Mouse (Mus musculus) retina, adult 2 months (tissue): ENCODE results near the gene Tbc1d14.

Source experiments
- DNase-seq: peaks from one replicate; pipeline ENCODE4 v3.0.0-alpha.2; 2012; ENCODE audit warnings: low read depth, low spot score

Gene Tbc1d14

GRCm38 (mm10) chr5:36462810-36463209 lies 130.3 kb downstream of the Tbc1d14 start:
- DNase-seq, result peak; percentile 40

- no peak for DNase-seq
Observed at GRCm38 (mm10) chr5:36461231-36461630, 131.8 kb downstream of the Tbc1d14 start.

- no peak for DNase-seq
Observed at GRCm38 (mm10) chr5:36460712-36461111, 132.4 kb downstream of the Tbc1d14 start.

- DNase-seq, result no peak
Observed at GRCm38 (mm10) chr5:36458926-36459325, 134.2 kb downstream of the Tbc1d14 start.

GRCm38 (mm10) chr5:36457706-36458105 lies 135.4 kb downstream of the Tbc1d14 start:
- DNase-seq, result no peak

GRCm38 (mm10) chr5:36452821-36453220 lies 140.3 kb downstream of the Tbc1d14 start:
- no peak for DNase-seq

GRCm38 (mm10) chr5:36451872-36452389 lies 141.1 kb downstream of the Tbc1d14 start:
- no peak for DNase-seq

- no peak for DNase-seq
Observed at GRCm38 (mm10) chr5:36451119-36451518, 142.0 kb downstream of the Tbc1d14 start.

- DNase-seq, result no peak
Observed at GRCm38 (mm10) chr5:36449710-36450358, 143.2 kb downstream of the Tbc1d14 start.

GRCm38 (mm10) chr5:36447872-36448271 lies 145.2 kb downstream of the Tbc1d14 start:
- no peak for DNase-seq

- DNase-seq, result no peak
Observed at GRCm38 (mm10) chr5:36446166-36446890, 146.7 kb downstream of the Tbc1d14 start.

GRCm38 (mm10) chr5:36445028-36445427 lies 148.0 kb downstream of the Tbc1d14 start:
- no peak for DNase-seq

GRCm38 (mm10) chr5:36444611-36445010 lies 148.5 kb downstream of the Tbc1d14 start:
- DNase-seq, result no peak

GRCm38 (mm10) chr5:36440741-36441140 lies 152.3 kb downstream of the Tbc1d14 start:
- no peak for DNase-seq
